Mouse (Mus musculus) spleen, postnatal 0 days (tissue): ENCODE measurements around the gene Cxcr3. TPM values are rescaled to one million over a fixed set of nuclear protein-coding genes. Genes with fewer than 3 reads are reported as not detected.

Experiments used
- polyA plus RNA-seq: library from polyadenylated mRNA; unstranded; fragments of >200 nt; fragmentation: Nextera tagmentation; extraction: Ambion mirVana; gene quantifications from 2 replicates; pipeline ENCODE4 v1.2.1, GENCODE M21; 2015

Gene Cxcr3
- polyA plus RNA-seq, result 1.5 and 2.1 TPM in 2 replicates

GRCm38 (mm10) chrX:101733828-101734319 lies at the start of gene Cxcr3:
Gene Cxcr3 (minus strand): TSS chrX:101734269.

Other genes starting within 250 kb of the Cxcr3 start
- gene Taf1, start 201.5 kb downstream of the Cxcr3 start, polyA plus RNA-seq, result 7.8 and 8.9 TPM in 2 replicates
- 67.2 and 75.3 TPM in 2 replicates for gene Ogt, start 94.2 kb downstream of the Cxcr3 start, polyA plus RNA-seq
- gene Gm4779, start 60.2 kb upstream of the Cxcr3 start, polyA plus RNA-seq, result 0.41 and 0.72 TPM in 2 replicates
- 0.38 and 0.42 TPM in 2 replicates for gene 8030474K03Rik, start 60.4 kb upstream of the Cxcr3 start, polyA plus RNA-seq
- gene Nhsl2, start 115.1 kb upstream of the Cxcr3 start, polyA plus RNA-seq, result 5.0 and 6.1 TPM in 2 replicates